Mouse (Mus musculus): ENCODE results near the gene Gm11549.

Gene Gm11549

DNA sequence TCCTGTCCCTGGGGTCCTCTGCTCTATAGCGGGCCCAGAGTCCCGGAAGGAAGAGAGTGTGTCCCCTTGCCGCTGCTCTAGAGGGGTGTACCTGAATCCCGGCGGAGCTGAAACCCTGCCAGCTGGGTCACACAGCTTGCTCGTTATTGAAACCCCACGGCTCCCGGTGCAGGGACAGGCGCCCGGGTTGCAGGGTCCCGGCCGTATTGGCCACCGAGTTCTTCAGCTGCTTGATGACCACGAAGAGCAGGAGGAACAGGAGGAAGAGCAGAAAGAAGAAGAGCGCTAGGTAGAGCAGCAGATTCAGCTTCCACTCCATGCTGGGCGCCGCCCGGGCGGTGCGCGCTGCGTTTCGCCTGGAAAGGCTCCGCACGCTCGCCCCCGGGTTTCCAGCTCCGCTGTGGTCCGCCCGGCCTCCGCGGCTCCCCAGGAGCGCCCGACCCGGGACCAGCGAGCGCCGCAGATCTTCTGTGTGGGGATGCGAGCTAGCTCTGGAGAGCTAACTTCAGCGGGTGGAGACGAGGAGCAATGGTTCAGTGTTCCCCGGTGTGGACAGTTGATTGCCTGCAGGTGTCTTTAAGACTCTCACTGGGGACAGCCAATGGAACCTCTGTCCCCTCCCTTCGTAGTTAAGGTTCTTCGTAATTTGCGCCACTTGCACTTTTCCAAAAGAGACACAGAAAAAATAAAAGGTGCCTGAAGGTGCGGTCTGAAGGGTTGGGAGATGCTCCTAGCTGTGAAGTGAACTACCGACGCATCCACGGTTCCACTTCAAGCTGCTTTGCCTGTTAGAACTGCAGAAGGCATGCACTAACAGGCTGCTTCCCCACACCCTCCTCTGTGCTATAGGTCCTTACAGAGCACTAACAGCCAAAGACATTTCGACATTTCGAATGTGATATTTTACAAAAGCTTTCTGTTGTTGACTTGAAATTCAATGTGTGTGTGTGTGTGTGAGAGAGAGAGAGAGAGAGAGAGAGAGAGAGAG, at the start of gene Gm11549:
Gene Gm11549 (minus strand): TSS at position 741 of the 988 bp plus-strand sequence.
- DNase-seq (ENCODE audit: low spot score), result no peak

DNA sequence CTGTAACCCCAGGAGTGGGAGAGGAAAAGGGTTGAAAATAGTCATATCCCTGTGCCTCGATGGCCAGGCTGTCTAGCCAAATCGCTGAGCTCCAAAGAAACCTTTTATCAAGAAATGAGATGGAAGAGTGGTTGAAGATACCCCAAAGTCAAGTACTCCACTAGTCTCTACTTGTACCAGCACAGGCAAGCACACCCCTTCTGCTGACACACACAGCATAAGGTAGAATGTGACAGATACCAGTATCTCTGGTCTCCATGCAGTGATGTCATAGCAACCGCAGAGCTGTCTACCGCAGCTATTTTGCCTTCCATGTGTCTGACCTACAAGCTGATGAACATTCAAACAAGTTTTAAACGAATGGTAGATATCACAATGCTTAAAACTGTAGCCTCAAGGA, 48.2 kb upstream of the Gm11549 start:
- no peak for DNase-seq (ENCODE audit: low spot score)

DNA sequence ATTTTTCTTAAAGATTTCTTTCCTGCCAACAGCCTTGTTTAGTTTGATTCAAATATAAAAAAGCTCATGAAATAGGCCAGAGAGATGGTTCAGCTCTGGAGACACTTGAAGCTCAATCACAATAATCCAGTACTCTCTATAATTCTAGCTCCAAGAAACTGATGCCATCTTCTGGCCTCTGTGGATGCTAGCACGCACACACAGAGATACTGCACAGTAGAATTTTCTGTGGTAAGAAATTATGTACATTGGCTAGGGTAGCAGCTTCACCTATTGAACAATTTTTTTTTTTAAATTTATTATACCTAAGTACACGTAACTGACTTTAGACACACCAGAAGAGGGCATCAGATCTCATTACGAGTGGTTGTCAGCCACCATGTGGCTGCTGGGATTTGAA, 42.1 kb upstream of the Gm11549 start:
- DNase-seq (ENCODE audit: low spot score), result no peak

DNA sequence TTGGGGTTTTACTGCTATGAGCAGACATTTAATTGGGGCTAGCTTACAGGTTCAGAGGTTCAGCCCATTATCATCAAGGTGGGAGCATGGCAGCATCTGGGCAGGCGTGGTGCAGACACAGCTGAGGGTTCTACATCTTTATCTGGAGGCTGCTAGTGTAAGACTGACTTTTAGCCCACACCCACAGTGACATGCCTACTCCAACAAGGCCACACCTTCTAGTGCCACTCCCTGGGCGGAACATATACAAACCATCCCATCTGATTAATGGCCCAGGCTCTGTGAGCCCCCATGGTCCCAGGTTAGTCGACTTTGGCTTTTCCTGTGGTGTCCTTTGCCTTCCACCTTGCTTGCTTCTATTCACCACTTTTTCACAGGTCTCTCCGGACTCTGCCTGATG, 38.0 kb upstream of the Gm11549 start:
- DNase-seq (ENCODE audit: low spot score), result no peak

DNA sequence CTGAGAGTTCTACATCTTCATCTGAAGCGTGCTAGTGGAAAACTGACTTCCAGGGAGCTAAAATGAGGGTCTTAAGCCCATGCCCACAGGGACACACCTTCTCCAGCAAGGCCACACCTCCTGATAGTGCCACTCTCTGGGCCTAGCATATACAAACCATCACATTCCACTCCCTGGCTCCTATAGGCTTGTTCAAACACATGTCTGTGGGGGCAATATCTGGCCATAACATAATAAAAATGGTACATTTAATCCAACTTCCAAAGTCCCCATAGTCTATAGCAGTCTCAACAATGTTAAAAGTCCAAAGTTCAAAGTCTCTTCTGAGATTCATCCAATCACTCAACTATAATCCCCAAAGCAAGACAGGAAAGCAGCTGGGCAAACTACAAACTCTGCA, 36.0 kb upstream of the Gm11549 start:
- no peak for DNase-seq (ENCODE audit: low spot score)

DNA sequence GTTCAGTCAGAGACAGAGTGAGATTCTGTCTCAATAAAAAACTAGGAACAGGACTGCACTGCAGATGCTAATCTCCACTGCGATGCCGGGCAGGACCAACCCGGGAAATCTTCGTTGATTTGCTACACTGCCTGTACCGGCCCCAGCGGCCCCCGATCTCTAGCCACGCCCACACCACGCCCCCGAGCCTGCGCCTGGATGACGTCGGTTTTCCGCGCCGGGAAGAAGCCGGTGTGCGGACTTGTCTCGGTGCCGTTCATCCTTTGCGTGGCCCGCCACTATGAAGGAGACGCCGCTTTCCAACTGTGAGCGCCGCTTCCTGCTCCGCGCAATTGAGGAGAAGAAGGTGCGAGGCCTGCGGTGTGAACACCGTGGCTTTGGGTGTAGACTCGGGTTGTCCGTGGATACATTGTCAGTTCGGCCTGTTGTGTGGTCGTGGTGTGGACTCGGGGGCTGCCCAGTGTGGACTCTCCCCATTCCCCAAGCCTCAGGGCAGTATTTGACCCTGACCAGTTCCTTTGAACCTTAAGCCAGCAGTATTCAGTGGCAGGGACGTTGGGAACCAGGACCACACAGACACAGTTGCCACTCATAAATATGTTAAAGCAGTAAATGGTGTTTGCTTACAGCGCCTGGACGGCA, 30.9 kb upstream of the Gm11549 start, which contains the start of gene Exosc9:
Gene Exosc9 (plus strand): TSS at position 201 of the 642 bp plus-strand sequence.
- peak; percentile 94 for DNase-seq (ENCODE audit: low spot score)

DNA sequence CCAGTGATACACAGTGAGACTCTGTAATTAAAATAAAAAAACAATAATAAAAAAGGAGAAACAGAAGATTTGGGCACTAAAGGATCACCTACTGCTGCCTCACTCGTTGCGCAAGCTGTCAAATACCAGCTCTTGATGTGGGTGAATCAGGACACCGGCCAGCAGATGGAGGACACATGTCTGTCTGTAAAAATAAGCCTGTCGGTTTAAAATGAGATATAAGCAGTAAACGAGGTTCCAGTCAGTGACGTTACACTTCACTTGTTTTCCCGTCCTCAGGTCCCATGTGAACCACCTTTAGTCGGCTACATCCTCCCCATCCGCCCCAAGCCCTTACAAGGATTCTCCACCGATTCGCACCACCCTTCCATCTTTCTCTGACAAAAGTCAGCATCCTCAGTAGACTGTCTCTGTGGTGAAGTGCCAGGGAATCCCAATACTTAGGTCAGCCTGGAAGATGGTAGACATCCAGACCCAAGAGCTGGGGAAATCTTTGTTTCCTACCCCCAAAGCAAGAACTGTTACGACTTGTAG, 30.3 kb upstream of the Gm11549 start:
- DNase-seq (ENCODE audit: low spot score), result no peak

DNA sequence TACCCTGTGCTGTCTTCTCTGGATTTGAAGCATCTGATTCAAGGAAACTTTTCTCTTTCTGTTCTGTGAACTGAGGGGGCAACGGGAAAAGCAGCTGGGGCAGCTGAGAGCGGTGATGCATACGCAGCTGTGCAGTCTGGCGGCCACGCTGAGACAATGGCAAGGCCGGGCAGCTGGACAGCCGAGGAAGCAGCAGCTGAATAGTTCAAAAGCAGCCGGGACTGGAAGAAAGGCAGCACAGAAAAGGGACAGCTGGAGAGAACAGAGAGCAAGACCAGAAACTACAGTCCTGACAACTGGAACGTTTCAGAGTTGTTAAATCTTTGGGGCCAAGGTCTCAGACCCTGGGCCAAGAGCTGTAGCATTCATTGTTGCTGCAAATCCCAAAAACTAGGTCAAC, 29.7 kb upstream of the Gm11549 start:
- peak; percentile 40 for DNase-seq (ENCODE audit: low spot score)

DNA sequence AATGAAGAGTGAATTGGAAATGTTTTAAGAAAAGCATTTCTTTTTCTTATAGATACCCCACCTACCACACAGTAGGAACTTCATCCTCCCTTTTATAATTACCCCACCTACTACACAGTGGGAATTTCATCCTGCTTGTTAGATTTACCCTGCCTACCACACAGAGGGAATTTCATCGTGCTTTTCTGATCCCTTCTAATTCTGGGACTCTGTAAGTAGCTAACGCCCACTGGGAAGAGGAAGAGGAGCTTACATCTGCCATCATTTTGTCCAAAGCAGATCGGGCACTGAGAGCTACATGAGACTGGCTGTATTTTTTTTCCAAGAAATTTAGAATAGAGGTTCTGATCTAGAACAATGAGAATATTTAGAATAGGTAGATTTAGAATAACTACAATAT, 23.3 kb upstream of the Gm11549 start:
- no peak for DNase-seq (ENCODE audit: low spot score)

DNA sequence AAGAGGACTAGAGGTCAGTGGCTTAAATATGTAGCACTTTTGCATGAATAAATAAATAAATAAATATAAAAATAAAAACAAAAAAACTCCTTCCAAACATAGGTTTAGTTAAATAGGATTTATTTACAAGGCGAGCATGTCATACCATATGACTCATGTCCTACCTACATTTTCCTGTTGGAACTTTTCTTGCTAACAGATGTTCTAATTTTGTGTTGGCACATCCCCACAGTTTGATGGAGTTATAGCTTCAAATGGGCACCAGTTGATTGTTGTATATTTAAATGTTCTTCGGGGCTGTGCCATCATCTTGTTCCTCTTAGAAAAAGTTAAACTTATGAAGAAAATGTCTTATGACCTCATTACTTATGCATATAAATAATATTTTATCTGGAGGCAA, 19.8 kb upstream of the Gm11549 start:
- no peak for DNase-seq (ENCODE audit: low spot score)

DNA sequence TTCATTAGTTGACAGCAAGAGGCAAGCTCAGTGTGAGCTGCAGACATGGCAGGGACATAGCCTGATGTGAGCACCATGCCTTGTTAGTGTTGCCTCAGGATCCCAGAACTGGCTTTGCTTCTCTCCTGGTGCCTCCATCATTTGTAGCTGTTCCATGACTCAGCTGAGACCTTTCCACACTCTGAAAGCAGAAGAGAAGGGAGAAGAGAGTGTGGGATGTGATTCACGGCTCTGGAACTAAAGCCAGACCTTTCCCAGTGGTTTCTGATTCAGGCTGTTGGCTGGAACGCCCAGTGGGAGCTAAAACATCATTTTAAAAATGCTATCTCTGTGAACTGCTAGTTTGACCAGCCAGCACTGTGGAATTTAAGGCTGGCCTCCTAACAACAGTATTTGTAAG, 19.1 kb upstream of the Gm11549 start:
- no peak for DNase-seq (ENCODE audit: low spot score)

DNA sequence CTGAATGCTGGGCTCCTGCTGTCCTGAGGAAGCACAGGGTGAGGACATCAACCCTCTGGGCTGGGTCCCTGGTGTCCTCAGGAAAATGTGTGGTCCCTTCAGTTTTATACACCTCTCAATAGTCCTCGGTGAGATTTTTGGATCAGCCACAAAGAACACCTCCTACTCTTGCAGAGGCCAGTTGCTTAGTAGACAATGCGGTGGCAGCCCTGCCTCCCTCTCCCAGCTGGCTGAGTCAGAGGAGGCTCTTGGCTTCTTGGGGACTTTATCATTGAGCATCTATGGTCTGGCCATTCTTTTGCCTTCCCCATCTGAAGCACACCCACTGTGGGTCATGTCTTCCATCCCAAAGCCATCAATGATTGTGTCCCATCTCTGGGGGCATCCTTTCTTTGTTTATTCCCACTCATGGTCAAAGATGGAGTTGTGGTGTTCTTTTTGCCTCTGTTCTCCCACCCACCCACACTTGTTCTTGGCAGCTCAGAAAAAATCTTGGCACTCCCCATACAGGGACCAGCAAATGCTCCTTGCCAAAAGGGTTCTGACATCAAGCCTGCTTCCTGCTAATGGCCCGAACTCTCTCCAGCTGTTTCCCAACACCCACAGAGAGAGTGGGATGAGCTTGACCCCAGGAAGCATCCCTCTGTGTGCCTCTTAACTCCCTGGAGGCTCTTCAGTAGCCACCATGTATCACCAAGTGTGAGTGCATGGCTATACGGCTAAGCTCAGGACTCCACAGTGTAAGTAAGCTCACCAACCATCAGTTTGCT, 16.3 kb upstream of the Gm11549 start:
- no peak for DNase-seq (ENCODE audit: low spot score)

DNA sequence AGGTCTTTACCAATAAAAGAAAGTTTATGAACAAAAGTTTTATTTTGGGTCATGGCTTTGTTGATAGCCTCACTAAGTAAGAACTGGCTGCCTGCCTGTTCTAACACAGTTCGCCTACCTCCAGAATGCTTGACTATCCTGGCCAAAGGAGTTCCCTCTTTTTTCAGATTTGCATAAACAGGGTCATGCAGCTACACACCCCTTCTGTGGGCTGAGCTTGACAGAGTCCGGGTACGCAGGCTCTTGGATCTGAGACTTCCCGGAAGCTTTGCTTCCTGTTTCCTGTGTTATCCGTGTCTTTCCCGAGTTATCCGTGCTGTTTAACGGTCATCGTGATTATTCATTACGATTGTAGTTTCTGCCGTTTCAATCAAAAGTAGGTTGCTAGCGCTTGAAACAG, 14.4 kb upstream of the Gm11549 start:
- DNase-seq (ENCODE audit: low spot score), result no peak

DNA sequence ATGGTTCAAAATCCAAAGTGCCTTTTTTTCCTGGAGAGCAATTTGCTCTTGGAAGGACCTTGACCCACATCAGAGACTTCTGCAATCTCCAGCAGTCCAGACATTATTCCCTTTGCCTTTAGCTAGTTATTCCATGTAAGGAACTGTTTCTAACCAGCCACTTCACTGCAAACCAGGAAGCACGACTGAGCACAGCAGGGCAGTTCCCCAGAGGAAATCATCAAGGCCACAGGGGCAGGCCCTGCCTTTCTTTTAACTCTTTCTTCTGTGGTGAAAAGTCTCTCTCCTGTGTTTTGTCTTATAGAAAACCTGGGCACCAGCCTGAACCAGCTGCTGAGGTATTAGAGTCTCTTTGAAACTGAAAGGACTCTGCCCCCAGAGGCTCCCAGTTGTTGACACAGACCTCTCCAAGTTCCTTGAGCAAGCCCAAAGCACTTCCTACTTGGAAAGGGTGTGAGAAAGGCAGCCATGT, 11.6 kb upstream of the Gm11549 start:
- DNase-seq (ENCODE audit: low spot score), result no peak

DNA sequence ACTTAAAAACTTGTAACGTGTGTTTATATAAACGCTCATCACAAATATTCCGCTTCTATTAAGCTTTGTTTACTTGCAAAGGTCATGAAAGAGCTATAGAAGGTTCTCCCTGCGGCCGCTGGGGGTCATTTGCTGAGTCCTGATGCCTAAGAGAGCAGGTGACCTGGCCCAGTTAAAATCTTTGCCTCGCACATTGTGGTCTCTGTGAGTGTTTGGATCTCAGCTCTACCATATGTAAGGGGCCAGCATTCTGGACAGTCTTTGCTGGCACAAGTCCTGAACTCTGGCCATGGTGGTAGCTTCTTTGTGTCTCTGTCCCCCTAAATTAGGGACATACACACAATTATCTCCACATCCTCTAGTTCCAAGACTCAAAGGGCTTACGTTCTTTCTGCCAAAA, 11.1 kb upstream of the Gm11549 start:
- DNase-seq (ENCODE audit: low spot score), result no peak

DNA sequence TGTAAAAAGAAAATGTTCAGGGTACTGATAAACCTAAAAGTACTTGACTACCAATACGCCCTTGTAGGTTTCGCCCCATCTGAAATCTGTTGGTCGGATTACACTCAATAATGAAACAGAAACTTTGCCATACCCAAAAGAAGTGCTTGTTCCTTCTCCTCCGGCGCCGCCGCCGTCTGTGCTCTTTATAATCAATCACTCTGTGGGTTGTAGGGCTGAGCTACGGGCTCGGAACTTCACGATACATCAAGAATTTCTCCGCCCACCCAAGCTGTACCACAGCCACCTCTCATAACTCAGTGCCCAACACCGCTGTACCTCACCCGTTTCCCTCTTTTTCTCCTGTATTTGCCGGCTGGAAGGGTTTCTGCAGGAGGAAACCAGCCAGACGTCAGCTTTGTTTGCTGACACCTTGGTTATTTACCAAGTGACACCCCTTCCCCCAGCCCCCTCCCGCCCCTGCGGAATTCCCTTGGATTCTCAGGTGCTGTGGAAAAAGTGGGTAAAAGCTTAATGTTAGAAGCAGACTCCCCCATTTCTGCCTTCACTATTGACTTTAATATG, 10.4 kb upstream of the Gm11549 start:
- DNase-seq (ENCODE audit: low spot score), result no peak

DNA sequence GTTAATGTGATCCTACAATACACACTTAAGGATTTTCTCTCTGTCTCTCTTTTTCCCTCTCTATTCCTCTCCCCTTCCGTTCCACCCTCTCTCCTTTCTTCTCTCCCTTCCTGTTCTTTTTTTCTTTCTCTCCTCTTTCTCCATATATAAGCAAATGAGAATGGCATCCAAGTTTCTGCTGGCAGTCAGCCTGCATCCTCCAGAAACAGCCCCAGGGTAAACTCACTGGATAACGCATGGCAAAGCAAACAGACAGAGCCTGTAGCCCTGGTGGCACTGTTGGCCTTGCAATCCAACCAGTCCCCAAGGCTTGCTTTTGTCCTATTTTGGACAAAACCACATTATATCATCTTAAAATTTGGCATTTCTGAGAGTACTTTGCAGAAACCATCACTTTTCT, 9.6 kb upstream of the Gm11549 start:
- no peak for DNase-seq (ENCODE audit: low spot score)

DNA sequence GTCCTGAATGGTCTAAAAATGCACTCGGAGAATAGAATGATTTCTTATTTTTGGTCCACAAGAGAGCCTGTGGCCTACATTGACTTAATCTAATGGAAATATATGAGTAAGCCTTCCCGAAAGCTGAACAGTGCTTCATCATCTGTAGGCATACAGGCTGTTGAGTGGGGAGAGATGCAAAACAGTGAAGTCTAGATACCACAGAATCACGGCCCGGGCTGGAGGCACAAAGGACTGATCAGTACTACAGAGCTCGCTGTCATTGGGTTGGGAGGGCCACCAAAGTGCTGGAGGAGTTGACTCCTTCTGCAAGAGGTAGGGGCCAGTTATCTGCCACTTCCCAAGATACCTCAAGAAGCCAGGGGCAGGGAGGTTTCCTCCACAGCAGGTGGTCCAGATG, 9.2 kb upstream of the Gm11549 start:
- no peak for DNase-seq (ENCODE audit: low spot score)

DNA sequence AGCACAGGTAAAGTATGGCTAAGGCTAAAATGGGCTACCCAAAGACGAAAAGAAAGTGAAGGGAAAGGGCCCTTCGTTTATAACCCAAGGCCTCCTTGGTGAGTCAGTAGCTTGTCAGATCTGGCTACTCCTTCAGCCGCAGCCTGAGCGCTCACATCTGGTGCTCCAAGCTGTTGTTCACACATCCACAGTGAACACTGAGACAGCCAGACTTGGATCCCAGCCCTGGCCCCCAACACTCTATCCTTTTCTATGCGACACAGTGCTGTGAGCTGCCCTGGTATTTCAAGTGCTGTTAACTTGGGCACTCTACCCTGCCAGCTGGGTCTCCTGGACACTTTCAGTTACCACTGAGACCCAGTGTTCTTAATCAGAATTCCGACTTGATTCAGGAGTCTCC, 8.7 kb upstream of the Gm11549 start:
- no peak for DNase-seq (ENCODE audit: low spot score)

DNA sequence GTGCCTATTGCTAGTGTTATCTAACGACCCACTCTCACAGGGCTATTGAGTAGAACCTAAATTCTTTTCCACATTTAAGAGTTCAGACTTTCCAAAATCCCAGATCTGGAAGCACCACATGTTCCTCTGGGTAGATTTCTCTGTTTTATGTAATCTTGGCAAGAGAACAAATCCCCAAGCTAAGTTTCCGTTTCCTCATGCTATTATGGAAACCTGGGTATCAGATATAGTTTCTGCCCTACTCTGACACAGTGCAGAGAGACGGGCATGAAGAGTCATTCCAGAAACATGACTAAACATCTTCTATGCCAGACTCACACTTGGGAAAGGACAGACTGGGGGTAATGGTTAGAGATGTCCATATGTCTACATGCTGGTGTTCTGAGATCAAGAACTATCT, 2.9 kb upstream of the Gm11549 start:
- no peak for DNase-seq (ENCODE audit: low spot score)

DNA sequence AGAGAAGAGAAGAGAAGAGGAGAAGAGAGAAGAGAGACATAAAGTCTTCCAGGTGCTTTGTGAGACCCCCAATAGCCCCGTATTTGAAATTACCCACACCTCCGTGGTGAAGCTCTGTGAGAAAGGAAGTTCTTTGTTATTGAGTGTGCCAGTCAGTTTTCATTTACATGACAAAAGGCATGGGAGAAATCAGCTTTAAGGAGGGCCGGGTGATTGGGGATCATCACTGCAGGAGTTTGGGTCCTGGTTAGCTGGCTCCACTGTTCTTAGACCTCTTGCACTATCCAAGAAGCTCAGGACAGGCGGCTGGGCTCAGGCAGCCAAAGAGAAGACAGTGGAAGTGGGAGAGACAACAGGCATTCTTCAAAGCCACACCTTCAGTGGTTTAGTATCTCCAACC, 524 bp upstream of the Gm11549 start:
- no peak for DNase-seq (ENCODE audit: low spot score)

DNA sequence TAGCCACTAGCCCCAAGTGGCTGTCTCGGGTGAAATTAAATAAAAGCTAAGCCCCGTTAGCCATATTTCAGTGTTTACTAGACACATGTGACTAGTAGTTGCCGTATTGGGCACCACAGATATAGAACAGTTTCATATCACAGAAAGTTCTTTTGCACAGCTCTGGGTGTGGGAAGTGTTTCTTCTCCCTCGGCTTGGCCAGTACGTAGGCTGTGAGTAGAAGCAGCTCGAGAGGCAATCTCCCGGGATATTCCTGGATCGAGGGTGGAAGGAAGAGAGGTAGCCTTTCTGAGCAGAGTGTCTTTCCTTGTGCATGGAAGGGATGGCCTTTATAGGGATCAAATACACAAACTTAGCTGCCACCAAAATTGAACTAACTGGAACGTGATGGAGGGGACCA, 5.4 kb downstream of the Gm11549 start:
- no peak for DNase-seq (ENCODE audit: low spot score)
